Mouse (Mus musculus) stomach, embryonic 15.5 days (tissue): ENCODE results near the gene 1700028P14Rik. TPM values are rescaled to one million over a fixed set of nuclear protein-coding genes. Genes with fewer than 3 reads are reported as not detected.

ENCODE experiments used
- ATAC-seq: fragments of 200-750 bp; cut with Nextera tagmentation; 2 replicates; pipeline ENCODE4 v1.8.0; 2017; ENCODE audit warnings: low read depth, moderate number of reproducible peaks, moderate TSS enrichment; ENCODE audit not compliant: insufficient read depth, low FRiP score
- H3K27ac ChIP-seq: fragments of 300-500 bp; sonication (generic); 2 replicates; pipeline ENCODE4 v1.5.1; 2015; ENCODE audit warnings: mild to moderate bottlenecking, inconsistent platforms
- H3K27me3 ChIP-seq: fragments of 300-500 bp; sonication (generic); replicated peaks from 2 replicates; pipeline ENCODE4 v1.6.1; 2015; ENCODE audit warnings: inconsistent platforms
- H3K36me3 ChIP-seq: fragments of 300-500 bp; sonication (generic); 2 replicates; pipeline ENCODE4 v1.6.1; 2015; ENCODE audit warnings: inconsistent platforms
- H3K4me1 ChIP-seq: fragments of 300-500 bp; sonication (generic); 2 replicates; pipeline ENCODE4 v1.6.1; 2015; ENCODE audit warnings: inconsistent platforms
- H3K4me2 ChIP-seq: fragments of 300-500 bp; sonication (generic); 2 replicates; pipeline ENCODE4 v1.6.1; 2015; ENCODE audit warnings: mild to moderate bottlenecking, inconsistent platforms
- H3K4me3 ChIP-seq: fragments of 300-500 bp; sonication (generic); replicated peaks from 2 replicates; pipeline ENCODE4 v1.5.1; 2015; ENCODE audit warnings: inconsistent platforms
- H3K9ac ChIP-seq: fragments of 300-500 bp; sonication (generic); 2 replicates; pipeline ENCODE4 v1.6.1; 2015; ENCODE audit warnings: inconsistent platforms
- H3K9me3 ChIP-seq: fragments of 300-500 bp; sonication (generic); 2 replicates; pipeline ENCODE4 v1.6.1; 2016; ENCODE audit warnings: inconsistent platforms
- WGBS: fragments of 180-500 bp; shearing (Covaris S2); methylation state at CpG from one replicate; pipeline ENCODE4 v1.1.7; 2015; 5-methylcytosine and 5-hydroxymethylcytosine counted together
- polyA plus RNA-seq: library from polyadenylated mRNA; unstranded; fragments of >200 nt; fragmentation: Nextera tagmentation; extraction: Ambion mirVana; gene quantifications from 2 replicates; pipeline ENCODE4 v1.2.1, GENCODE M21; 2015

1700028P14Rik gene
- polyA plus RNA-seq, 1 experiment from 2014 or later, result not detected

- 82% methylated on average over 4 of the region's 4 CpGs for WGBS
- ATAC-seq, result no peak
- H3K4me3 ChIP-seq, result no peak overlapping the region
- no peaks in the 10 kb centered on the region for H3K36me3 ChIP-seq
- H3K9me3 ChIP-seq, result no peaks in the 10 kb centered on the region
- no peaks in the 10 kb centered on the region for H3K4me1 ChIP-seq
- no peaks in the 10 kb centered on the region for H3K27me3 ChIP-seq
- no peak overlapping the region for H3K9ac ChIP-seq
- H3K27ac ChIP-seq, result no peak overlapping the region
- H3K4me2 ChIP-seq, result no peak overlapping the region
Measured at GRCm38 (mm10) chr19:23658350-23658749, 5.7 kb upstream of the 1700028P14Rik start.

GRCm38 (mm10) chr19:23657261-23657932 lies 4.8 kb upstream of the 1700028P14Rik start:
- H3K36me3 ChIP-seq, result no peaks in the 10 kb centered on the region
- H3K9ac ChIP-seq, result no peak overlapping the region
- no peak overlapping the region for H3K4me3 ChIP-seq
- H3K27me3 ChIP-seq, result no peaks in the 10 kb centered on the region
- H3K27ac ChIP-seq, result no peak overlapping the region
- 43% methylated on average over 12 of the region's 12 CpGs for WGBS
- no peak for ATAC-seq
- H3K4me2 ChIP-seq, result no peak overlapping the region
- no peaks in the 10 kb centered on the region for H3K4me1 ChIP-seq
- H3K9me3 ChIP-seq, result no peaks in the 10 kb centered on the region

GRCm38 (mm10) chr19:23653154-23653553 lies 542 bp upstream of the 1700028P14Rik start:
- Histone ChIP-seq H3K27ac (no peak overlapping the region), H3K4me2 (no peak overlapping the region), H3K27me3 (no peaks in the 10 kb centered on the region), H3K4me1 (no peaks in the 10 kb centered on the region), H3K36me3 (no peaks in the 10 kb centered on the region), H3K4me3 (no peak overlapping the region), H3K9ac (no peak overlapping the region), H3K9me3 (no peaks in the 10 kb centered on the region)
- no peak for ATAC-seq
- 84% methylated on average over 5 of the region's 5 CpGs for WGBS

GRCm38 (mm10) chr19:23647308-23647707 lies 5.3 kb downstream of the 1700028P14Rik start:
- Histone ChIP-seq H3K4me2 (no peak overlapping the region), H3K9ac (no peak overlapping the region), H3K36me3 (no peaks in the 10 kb centered on the region), H3K27ac (no peak overlapping the region), H3K27me3 (no peaks in the 10 kb centered on the region), H3K4me3 (no peak overlapping the region), H3K4me1 (no peaks in the 10 kb centered on the region), H3K9me3 (no peaks in the 10 kb centered on the region)
- no peak for ATAC-seq
- WGBS, result 93% methylated on average over 7 of the region's 7 CpGs

- Histone ChIP-seq H3K4me3 (no peak overlapping the region), H3K4me2 (no peak overlapping the region), H3K36me3 (no peaks in the 10 kb centered on the region), H3K27me3 (no peaks in the 10 kb centered on the region), H3K27ac (no peak overlapping the region), H3K9ac (no peak overlapping the region), H3K9me3 (no peaks in the 10 kb centered on the region), H3K4me1 (no peaks in the 10 kb centered on the region)
- ATAC-seq, result no peak
- 77% methylated on average over 7 of the region's 7 CpGs for WGBS
Measured at GRCm38 (mm10) chr19:23645347-23645746, 7.3 kb downstream of the 1700028P14Rik start.

- Histone ChIP-seq H3K4me2 (no peak overlapping the region), H3K27ac (no peak overlapping the region), H3K4me1 (no peaks in the 10 kb centered on the region), H3K9ac (no peak overlapping the region), H3K27me3 (no peaks in the 10 kb centered on the region), H3K9me3 (no peaks in the 10 kb centered on the region), H3K36me3 (no peaks in the 10 kb centered on the region), H3K4me3 (no peak overlapping the region)
- 0 out of 2 replicates have a peak, but pooled peaks have one; percentile 43 for ATAC-seq
- WGBS, result 82% methylated on average over 5 of the region's 5 CpGs
Measured at GRCm38 (mm10) chr19:23643819-23644218, 8.8 kb downstream of the 1700028P14Rik start.

GRCm38 (mm10) chr19:23636786-23637185 lies 15.8 kb downstream of the 1700028P14Rik start:
- no peak overlapping the region for H3K4me3 ChIP-seq
- WGBS, result 73% methylated on average over 5 of the region's 5 CpGs

GRCm38 (mm10) chr19:23631611-23632492 lies 20.8 kb downstream of the 1700028P14Rik start:
- Histone ChIP-seq H3K9me3 (no peaks in the 10 kb centered on the region), H3K4me3 (no peak overlapping the region), H3K36me3 (no peaks in the 10 kb centered on the region), H3K4me2 (no peak overlapping the region), H3K27me3 (no peaks in the 10 kb centered on the region), H3K27ac (no peak overlapping the region), H3K9ac (no peak overlapping the region), H3K4me1 (no peaks in the 10 kb centered on the region)
- no peak for ATAC-seq
- 61% methylated on average over 11 of the region's 11 CpGs for WGBS

More at GRCm38 (mm10) chr19:23636786-23637185, 15.8 kb downstream of the 1700028P14Rik start:
- Histone ChIP-seq H3K4me2 (no peak overlapping the region), H3K36me3 (no peaks in the 10 kb centered on the region), H3K27ac (no peak overlapping the region), H3K4me1 (no peaks in the 10 kb centered on the region), H3K9me3 (no peaks in the 10 kb centered on the region), H3K27me3 (no peaks in the 10 kb centered on the region), H3K9ac (no peak overlapping the region)
- no peak for ATAC-seq

- H3K9ac ChIP-seq, result no peak overlapping the region
- H3K27ac ChIP-seq, result no peak overlapping the region
- ATAC-seq, result no peak
- H3K4me1 ChIP-seq, result no peaks in the 10 kb centered on the region
- no peaks in the 10 kb centered on the region for H3K36me3 ChIP-seq
- H3K4me2 ChIP-seq, result no peak overlapping the region
- no peaks in the 10 kb centered on the region for H3K9me3 ChIP-seq
- H3K4me3 ChIP-seq, result no peak overlapping the region
- no peaks in the 10 kb centered on the region for H3K27me3 ChIP-seq
- 71% methylated on average over 7 of the region's 7 CpGs for WGBS
Measured at GRCm38 (mm10) chr19:23614268-23614667, 38.3 kb downstream of the 1700028P14Rik start.

- Histone ChIP-seq H3K4me2 (no peak overlapping the region), H3K27ac (no peak overlapping the region), H3K9me3 (no peaks in the 10 kb centered on the region), H3K9ac (no peak overlapping the region), H3K36me3 (no peaks in the 10 kb centered on the region), H3K4me3 (no peak overlapping the region), H3K27me3 (no peaks in the 10 kb centered on the region), H3K4me1 (no peaks in the 10 kb centered on the region)
- WGBS, result 60% methylated on average over 4 of the region's 4 CpGs
- no peak for ATAC-seq
Measured at GRCm38 (mm10) chr19:23609724-23610123, 42.9 kb downstream of the 1700028P14Rik start.

GRCm38 (mm10) chr19:23607951-23608350 lies 44.7 kb downstream of the 1700028P14Rik start:
- 70% methylated on average over 2 of the region's 2 CpGs for WGBS
- Histone ChIP-seq H3K27ac (no peak overlapping the region), H3K27me3 (no peaks in the 10 kb centered on the region), H3K9me3 (no peaks in the 10 kb centered on the region), H3K4me1 (no peaks in the 10 kb centered on the region), H3K36me3 (no peaks in the 10 kb centered on the region), H3K4me3 (no peak overlapping the region), H3K9ac (no peak overlapping the region), H3K4me2 (no peak overlapping the region)
- no peak for ATAC-seq

- no peak for ATAC-seq
- Histone ChIP-seq H3K27me3 (no peaks in the 10 kb centered on the region), H3K9ac (no peak overlapping the region), H3K9me3 (no peaks in the 10 kb centered on the region), H3K4me1 (no peaks in the 10 kb centered on the region), H3K4me3 (no peak overlapping the region), H3K4me2 (no peak overlapping the region), H3K36me3 (no peaks in the 10 kb centered on the region), H3K27ac (no peak overlapping the region)
- WGBS, result 83% methylated on average over 3 of the region's 3 CpGs
Measured at GRCm38 (mm10) chr19:23594950-23595349, 57.7 kb downstream of the 1700028P14Rik start.
